Mouse (Mus musculus) midbrain, embryonic 14.5 days (tissue): Measurements from ENCODE around the gene Csrnp1. TPM values are rescaled to one million over a fixed set of nuclear protein-coding genes. Genes with fewer than 3 reads are reported as not detected.

Source experiments
- ATAC-seq: fragments of 200-750 bp; cut with Nextera tagmentation; 2 replicates; pipeline ENCODE4 v1.8.0; 2017; ENCODE audit warnings: moderate number of reproducible peaks, moderate library complexity; ENCODE audit not compliant: low FRiP score, low TSS enrichment
- DNase-seq: peaks from one replicate; pipeline ENCODE4 v3.0.0-alpha.2; 2015
- H3K27ac ChIP-seq: fragments of 300-500 bp; sonication (generic); replicated peaks from 2 replicates; pipeline ENCODE4 v1.5.1; 2014; ENCODE audit warnings: mild to moderate bottlenecking, low read depth, low read length, moderate library complexity
- H3K27me3 ChIP-seq: fragments of 300-500 bp; sonication (generic); 2 replicates; pipeline ENCODE4 v1.6.1; 2014; ENCODE audit warnings: low read length, control low read depth, mixed read lengths; ENCODE audit not compliant: control insufficient read depth, insufficient read depth
- H3K36me3 ChIP-seq: fragments of 300-500 bp; sonication (generic); 2 replicates; pipeline ENCODE4 v1.6.1; 2014; ENCODE audit warnings: low read length, control low read depth; ENCODE audit not compliant: control insufficient read depth, insufficient read depth
- H3K4me1 ChIP-seq: fragments of 300-500 bp; sonication (generic); 2 replicates; pipeline ENCODE4 v1.6.1; 2014; ENCODE audit warnings: mild to moderate bottlenecking, antibody characterized with exemption, low read length, control low read depth; ENCODE audit not compliant: control insufficient read depth, insufficient read depth
- H3K4me2 ChIP-seq: fragments of 300-500 bp; sonication (generic); 2 replicates; pipeline ENCODE4 v1.6.1; 2014; ENCODE audit warnings: mild to moderate bottlenecking, low read length, moderate library complexity
- H3K4me3 ChIP-seq: fragments of 300-500 bp; sonication (generic); replicated peaks from 2 replicates; pipeline ENCODE4 v1.5.1; 2014; ENCODE audit warnings: low read depth, low read length
- H3K9ac ChIP-seq: fragments of 300-500 bp; sonication (generic); replicated peaks from 2 replicates; pipeline ENCODE4 v1.6.1; 2014; ENCODE audit warnings: mild to moderate bottlenecking, low read length, moderate library complexity
- H3K9me3 ChIP-seq: fragments of 300-500 bp; sonication (generic); 2 replicates; pipeline ENCODE4 v1.6.1; 2016; ENCODE audit warnings: low read length, control low read depth, mixed read lengths; ENCODE audit not compliant: control insufficient read depth
- WGBS: fragments of 180-500 bp; shearing (Covaris S2); extraction: QIAGEN DNeasy Blood & Tissue Kit; methylation state at CpG from one replicate; pipeline ENCODE4 v1.1.7; 2014; 5-methylcytosine and 5-hydroxymethylcytosine counted together
- polyA plus RNA-seq: library from polyadenylated mRNA; unstranded; fragments of >200 nt; fragmentation: Nextera tagmentation; extraction: Ambion mirVana; gene quantifications from 2 replicates; pipeline ENCODE4 v1.2.1, GENCODE M21; 2014

The Csrnp1 gene
- polyA plus RNA-seq, 1 experiment from 2014 or later, result 0.67 TPM

GRCm38 (mm10) chr9:119939646-119940045, 44.8 kb downstream of the Csrnp1 start:
- ATAC-seq, result no peak

GRCm38 (mm10) chr9:119938496-119938895, 46.0 kb downstream of the Csrnp1 start:
- no peak overlapping the region for H3K9ac ChIP-seq
- H3K4me2 ChIP-seq, result no peak overlapping the region
- no peaks in the 10 kb centered on the region for H3K36me3 ChIP-seq
- DNase-seq, result no peak
- WGBS, result 79% methylated on average over 4 of the region's 4 CpGs
- H3K27me3 ChIP-seq, result no peaks in the 10 kb centered on the region
- no peak overlapping the region for H3K27ac ChIP-seq
- no peak for ATAC-seq
- no peaks in the 10 kb centered on the region for H3K9me3 ChIP-seq
- peaks cover 9% of the 10 kb centered on the region for H3K4me1 ChIP-seq
- no peak overlapping the region for H3K4me3 ChIP-seq

More at GRCm38 (mm10) chr9:119939646-119940045, 44.8 kb downstream of the Csrnp1 start:
- H3K27ac ChIP-seq, result no peak overlapping the region
- no peak overlapping the region for H3K4me3 ChIP-seq
- H3K4me2 ChIP-seq, result no peak overlapping the region
- no peak for DNase-seq
- H3K27me3 ChIP-seq, result no peaks in the 10 kb centered on the region
- 80% methylated on average over 10 of the region's 10 CpGs for WGBS
- H3K4me1 ChIP-seq, result peaks cover 9% of the 10 kb centered on the region
- no peak overlapping the region for H3K9ac ChIP-seq
- H3K9me3 ChIP-seq, result no peaks in the 10 kb centered on the region
- H3K36me3 ChIP-seq, result no peaks in the 10 kb centered on the region

- Histone ChIP-seq H3K9me3 (no peaks in the 10 kb centered on the region), H3K27me3 (no peaks in the 10 kb centered on the region), H3K27ac (peak within 1 kb of the TSS; percentile 72; the same call in 1 of the 2 replicates), H3K4me1 (peaks cover 9% of the 10 kb centered on the region), H3K36me3 (peaks cover 4% of the 10 kb centered on the region; the same call in 1 of the 2 replicates), H3K4me2 (peak within 1 kb of the TSS; percentile 85), H3K4me3 (peak within 1 kb of the TSS; percentile 73), H3K9ac (peak within 1 kb of the TSS; percentile 88)
- ATAC-seq, result peak; percentile 96
- 4% methylated on average over 40 of the region's 40 CpGs for WGBS
- DNase-seq, result peak; percentile 97
Measured at GRCm38 (mm10) chr9:119937005-119937773, 47.3 kb downstream of the Csrnp1 start, which contains the start of the genes Gorasp1 and Ttc21a. TSS of gene Gorasp1 (minus strand) at chr9:119937565. TSS of gene Ttc21a (plus strand) at chr9:119937606.

- no peak overlapping the region for H3K9ac ChIP-seq
- ATAC-seq, result no peak
- no peak overlapping the region for H3K4me2 ChIP-seq
- H3K36me3 ChIP-seq, result peaks cover 28% of the 10 kb centered on the region
- H3K27ac ChIP-seq, result no peak overlapping the region
- H3K4me1 ChIP-seq, result peaks cover 9% of the 10 kb centered on the region
- H3K9me3 ChIP-seq, result no peaks in the 10 kb centered on the region
- 90% methylated on average over 6 of the region's 6 CpGs for WGBS
- DNase-seq, result no peak
- no peaks in the 10 kb centered on the region for H3K27me3 ChIP-seq
- no peak overlapping the region for H3K4me3 ChIP-seq
Measured at GRCm38 (mm10) chr9:119933675-119934074, 50.8 kb downstream of the Csrnp1 start.

GRCm38 (mm10) chr9:119932358-119932757, 52.1 kb downstream of the Csrnp1 start:
- Histone ChIP-seq H3K9me3 (no peaks in the 10 kb centered on the region), H3K4me2 (no peak overlapping the region), H3K9ac (no peak overlapping the region), H3K36me3 (peaks cover 41% of the 10 kb centered on the region), H3K27ac (no peak overlapping the region), H3K4me3 (no peak overlapping the region), H3K4me1 (peaks cover 6% of the 10 kb centered on the region), H3K27me3 (no peaks in the 10 kb centered on the region)
- 92% methylated on average over 12 of the region's 12 CpGs for WGBS
- no peak for ATAC-seq
- DNase-seq, result no peak

- Histone ChIP-seq H3K4me2 (no peak overlapping the region), H3K27me3 (no peaks in the 10 kb centered on the region), H3K9ac (no peak overlapping the region), H3K27ac (no peak overlapping the region), H3K9me3 (no peaks in the 10 kb centered on the region), H3K36me3 (peaks cover 84% of the 10 kb centered on the region), H3K4me3 (no peak overlapping the region), H3K4me1 (no peaks in the 10 kb centered on the region)
- DNase-seq (no peak), ATAC-seq (no peak)
- 89% methylated on average over 5 of the region's 5 CpGs for WGBS
Measured at GRCm38 (mm10) chr9:119926497-119926896, 58.0 kb downstream of the Csrnp1 start.

- H3K9me3 ChIP-seq, result no peaks in the 10 kb centered on the region
- DNase-seq (no peak), ATAC-seq (no peak)
- 80% methylated on average over 8 of the region's 8 CpGs for WGBS
- no peak overlapping the region for H3K27ac ChIP-seq
- H3K27me3 ChIP-seq, result no peaks in the 10 kb centered on the region
- no peak overlapping the region for H3K4me2 ChIP-seq
- peaks cover 89% of the 10 kb centered on the region for H3K36me3 ChIP-seq
- no peak overlapping the region for H3K9ac ChIP-seq
- H3K4me1 ChIP-seq, result no peaks in the 10 kb centered on the region
- no peak overlapping the region for H3K4me3 ChIP-seq
Measured at GRCm38 (mm10) chr9:119925729-119926128, 58.7 kb downstream of the Csrnp1 start.

- Histone ChIP-seq H3K4me2 (no peak overlapping the region), H3K27me3 (no peaks in the 10 kb centered on the region), H3K4me3 (no peak overlapping the region), H3K9ac (no peak overlapping the region), H3K4me1 (no peaks in the 10 kb centered on the region), H3K36me3 (peaks cover 94% of the 10 kb centered on the region), H3K9me3 (no peaks in the 10 kb centered on the region), H3K27ac (no peak overlapping the region)
- no peak for DNase-seq
- 94% methylated on average over 16 of the region's 16 CpGs for WGBS
- no peak for ATAC-seq
Measured at GRCm38 (mm10) chr9:119925120-119925657, 59.3 kb downstream of the Csrnp1 start.

GRCm38 (mm10) chr9:119923462-119923861, 61.0 kb downstream of the Csrnp1 start:
- DNase-seq, result no peak
- no peaks in the 10 kb centered on the region for H3K4me1 ChIP-seq

More at GRCm38 (mm10) chr9:119923462-119923861, 61.0 kb downstream of the Csrnp1 start:
- no peaks in the 10 kb centered on the region for H3K9me3 ChIP-seq
- no peaks in the 10 kb centered on the region for H3K27me3 ChIP-seq
- WGBS, result 96% methylated on average over 4 of the region's 4 CpGs
- peaks cover 95% of the 10 kb centered on the region for H3K36me3 ChIP-seq
- no peak overlapping the region for H3K4me3 ChIP-seq
- no peak overlapping the region for H3K9ac ChIP-seq
- no peak overlapping the region for H3K27ac ChIP-seq
- no peak for ATAC-seq
- H3K4me2 ChIP-seq, result no peak overlapping the region
